Mouse (Mus musculus) gastrocnemius, adult 8-10 months (tissue): Measurements from ENCODE around the gene Cd40lg. TPM values are rescaled to one million over a fixed set of nuclear protein-coding genes. Genes with fewer than 3 reads are reported as not detected.

Experiments
- DNase-seq, 2 experiments: peaks; one replicate each; pipeline ENCODE4 v3.0.0; 2022; ENCODE audit warnings: low spot score in 2 of 2
- total RNA-seq, 4 experiments: library from RNA; stranded (reverse); gene quantifications; 2 replicates each; pipeline ENCODE4 v1.2.4; 2022

The Cd40lg gene
- total RNA-seq, 4 experiments from 2014 or later = not detected

DNA sequence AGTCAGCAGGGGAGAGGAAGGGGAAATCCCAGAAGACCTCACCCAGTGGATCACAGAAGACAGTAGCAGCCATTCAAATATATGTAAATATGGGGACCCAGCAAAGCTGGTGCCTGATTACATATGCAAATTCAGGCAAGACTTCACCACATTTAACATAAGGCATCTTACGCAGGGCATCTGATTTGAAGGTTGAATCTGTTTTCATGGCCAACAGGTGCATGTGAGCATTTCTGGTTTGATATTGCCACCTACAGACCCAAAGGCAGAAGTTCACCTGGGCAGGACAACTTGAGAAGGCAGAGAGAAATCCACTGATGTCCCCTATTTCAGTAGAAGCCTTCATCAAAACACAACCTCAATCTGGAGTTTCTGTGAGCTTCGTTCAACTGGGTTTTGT lies 48.8 kb downstream of the Cd40lg start:
- DNase-seq = no peak

DNA sequence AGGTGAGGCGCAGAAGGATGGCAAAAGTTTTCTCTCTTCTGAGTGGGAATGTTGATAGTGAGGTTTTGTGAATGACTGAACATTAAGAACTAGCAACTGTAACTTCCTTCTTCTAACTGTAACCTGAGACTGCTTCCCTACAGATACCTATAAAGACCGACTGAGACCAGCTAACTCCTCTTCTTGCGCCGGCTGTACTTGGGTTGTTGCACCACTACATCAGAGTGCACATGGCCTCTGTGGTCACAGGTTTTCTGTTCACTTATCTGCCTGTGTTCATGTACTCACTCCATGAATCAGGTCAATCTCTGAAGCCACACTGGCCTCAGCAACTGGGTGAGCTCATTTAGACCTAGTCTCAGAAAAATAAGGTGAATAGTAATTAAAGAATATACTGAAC lies 51.6 kb downstream of the Cd40lg start:
- DNase-seq = no peak

Other genes with a start within 250 kb of the Cd40lg start
- gene Brs3, start 169.1 kb upstream of the Cd40lg start, total RNA-seq = not detected
- 100 to 1,000 TPM in 2 of 4 experiments, 10 to 100 TPM in 2; 85.3 to 108 (median 99.4) TPM for gene Htatsf1, start 158.6 kb upstream of the Cd40lg start, total RNA-seq
- gene Vgll1, start 124.0 kb upstream of the Cd40lg start, total RNA-seq = not detected
- 10 to 100 TPM; 49.8 to 54.1 (median 52.0) TPM for gene Arhgef6, start 126.6 kb downstream of the Cd40lg start, total RNA-seq
- gene Rbmx, start 180.9 kb downstream of the Cd40lg start, total RNA-seq = 10 to 100 TPM; 10.7 to 13.8 (median 11.9) TPM
- not detected for gene Gm364, start 197.0 kb downstream of the Cd40lg start, total RNA-seq